Mouse (Mus musculus) stomach, postnatal 0 days (tissue): ENCODE data around the gene Trib3.

Experiments used
- CTCF ChIP-seq: IDR thresholded peaks from 2 replicates; pipeline ENCODE4 v1.5.1; 2016; ENCODE audit warnings: antibody characterized with exemption, low read depth, mild to moderate bottlenecking, moderate library complexity
- EP300 ChIP-seq: optimal IDR thresholded peaks from 2 replicates; pipeline ENCODE3; 2016; ENCODE audit warnings: antibody characterized with exemption

DNA sequence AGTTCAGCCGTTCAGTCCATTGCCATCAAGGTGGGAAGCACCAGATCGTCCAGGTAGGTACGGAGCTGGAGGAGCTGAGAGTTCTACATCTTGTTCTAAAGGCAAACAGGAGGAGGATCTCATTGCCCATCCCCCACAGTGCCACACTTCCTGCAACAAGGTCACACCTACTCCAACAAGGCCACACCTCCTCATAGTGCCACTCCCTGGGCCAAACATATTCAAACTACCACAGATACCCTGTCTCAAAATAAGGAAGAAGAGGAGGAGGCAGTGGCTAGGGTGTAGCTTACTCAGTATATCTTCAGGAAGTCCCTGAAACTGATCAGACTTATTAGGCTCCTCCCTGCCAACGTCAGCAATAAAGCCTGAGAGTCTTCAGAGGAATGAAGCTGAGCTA is 40.4 kb upstream of the Trib3 start:
- TF ChIP-seq CTCF (no peak), EP300 (no peak)
